Mouse (Mus musculus): Measurements from ENCODE around the gene Dnaaf5.

DNA sequence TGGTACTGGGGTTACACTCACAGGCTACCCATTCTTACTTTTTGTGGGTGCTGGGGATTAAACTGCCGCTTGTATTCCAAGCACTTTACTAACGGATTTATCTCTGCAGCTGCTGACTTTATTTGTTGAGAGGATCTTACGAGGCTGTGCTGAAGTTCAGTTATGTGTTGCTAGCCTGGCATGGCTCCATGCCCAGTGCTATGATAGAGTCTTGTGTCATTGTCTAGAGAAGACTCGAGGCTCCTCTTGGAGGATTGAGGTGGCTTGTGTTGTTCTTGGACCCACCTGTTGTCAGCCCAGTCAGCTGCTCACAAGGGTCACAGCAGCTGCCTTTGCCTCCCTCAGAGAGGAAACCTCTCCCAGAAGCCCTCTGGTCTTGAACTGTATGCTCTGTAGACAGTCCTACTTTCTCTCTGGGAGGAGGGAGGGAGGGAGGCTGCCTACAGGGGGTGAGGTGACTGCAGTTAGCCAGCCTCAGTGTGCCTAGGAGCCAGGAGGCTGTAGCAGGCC, 70.0 kb downstream of the Dnaaf5 start:
- no peak for TF ChIP-seq EP300 (IDR thresholded peaks at IDR 0.05; ENCODE audit: insufficient read depth, low read depth, low read length)
- TF ChIP-seq POLR2A (IDR thresholded peaks at IDR 0.05; ENCODE audit: insufficient read depth, low read length) = no peak
- no peak for TF ChIP-seq CTCF (IDR thresholded peaks at IDR 0.05; ENCODE audit: low read depth, low read length)

All from ES-Bruce4 (cell line).